Mouse (Mus musculus): ENCODE data around the gene Fmod.

The Fmod gene

GRCm38 (mm10) chr1:134075532-134075931 is 38.5 kb downstream of the Fmod start:
- no peak for DNase-seq (ENCODE audit: low read depth, low spot score)

GRCm38 (mm10) chr1:134076789-134077188 is 39.7 kb downstream of the Fmod start:
- DNase-seq (ENCODE audit: low read depth, low spot score): no peak

- no peak for DNase-seq (ENCODE audit: low read depth, low spot score)
Observed at GRCm38 (mm10) chr1:134077389-134078060, 40.5 kb downstream of the Fmod start.

- no peak for DNase-seq (ENCODE audit: low read depth, low spot score)
Observed at GRCm38 (mm10) chr1:134078061-134078795, 41.2 kb downstream of the Fmod start.

- peak; percentile 89 for DNase-seq (ENCODE audit: low read depth, low spot score)
Observed at GRCm38 (mm10) chr1:134078802-134079476, 41.9 kb downstream of the Fmod start, which contains the start of gene Btg2. TSS of gene Btg2 (minus strand) at chr1:134079120.

- no peak for DNase-seq (ENCODE audit: low read depth, low spot score)
Observed at GRCm38 (mm10) chr1:134079477-134080163, 42.6 kb downstream of the Fmod start.

- no peak for DNase-seq (ENCODE audit: low read depth, low spot score)
Observed at GRCm38 (mm10) chr1:134080406-134080805, 43.4 kb downstream of the Fmod start.

- DNase-seq (ENCODE audit: low read depth, low spot score): no peak
Observed at GRCm38 (mm10) chr1:134080881-134081450, 43.9 kb downstream of the Fmod start.

GRCm38 (mm10) chr1:134082987-134083516 is 46.0 kb downstream of the Fmod start:
- no peak for DNase-seq (ENCODE audit: low read depth, low spot score)

GRCm38 (mm10) chr1:134083676-134084075 is 46.6 kb downstream of the Fmod start:
- DNase-seq (ENCODE audit: low read depth, low spot score): no peak

GRCm38 (mm10) chr1:134084128-134084527 is 47.1 kb downstream of the Fmod start:
- no peak for DNase-seq (ENCODE audit: low read depth, low spot score)

- DNase-seq (ENCODE audit: low read depth, low spot score): no peak
Observed at GRCm38 (mm10) chr1:134086017-134086416, 49.0 kb downstream of the Fmod start.

- DNase-seq (ENCODE audit: low read depth, low spot score): no peak
Observed at GRCm38 (mm10) chr1:134086811-134087398, 49.9 kb downstream of the Fmod start.

GRCm38 (mm10) chr1:134089074-134089473 is 52.0 kb downstream of the Fmod start:
- DNase-seq (ENCODE audit: low read depth, low spot score): no peak

GRCm38 (mm10) chr1:134091851-134092250 is 54.8 kb downstream of the Fmod start:
- DNase-seq (ENCODE audit: low read depth, low spot score): no peak

- DNase-seq (ENCODE audit: low read depth, low spot score): no peak
Observed at GRCm38 (mm10) chr1:134092368-134092767, 55.3 kb downstream of the Fmod start.

- no peak for DNase-seq (ENCODE audit: low read depth, low spot score)
Observed at GRCm38 (mm10) chr1:134092852-134093770, 56.1 kb downstream of the Fmod start.

GRCm38 (mm10) chr1:134093771-134094526 is 56.9 kb downstream of the Fmod start:
- no peak for DNase-seq (ENCODE audit: low read depth, low spot score)

- DNase-seq (ENCODE audit: low read depth, low spot score): no peak
Observed at GRCm38 (mm10) chr1:134095033-134095612, 58.1 kb downstream of the Fmod start.

Data from brain, embryonic 18.5 days (tissue).